Mouse (Mus musculus): ENCODE results near the gene Slc35g1. TPM values are rescaled to one million over a fixed set of nuclear protein-coding genes. Genes with fewer than 3 reads are reported as not detected.

Slc35g1 gene
- total RNA-seq, 1 experiment, result 36.3 TPM

GRCm38 (mm10) chr19:38421436-38421835 lies 25.7 kb downstream of the Slc35g1 start:
- no peak overlapping the region for H3K4me3 ChIP-seq (ENCODE audit: insufficient read depth in 1 of 2, low read depth in 1 of 2, low read length in 2 of 2, poor library complexity in 1 of 2, severe bottlenecking in 1 of 2)
- H3K27ac ChIP-seq (ENCODE audit: insufficient read depth, low read depth, low read length, poor library complexity, severe bottlenecking), result no peak overlapping the region
- H3K4me1 ChIP-seq (ENCODE audit: control insufficient read depth in 2 of 2, insufficient read depth in 2 of 2, low read length in 2 of 2, poor library complexity in 1 of 2), result 0 out of 4 replicates have a peak, but pooled peaks cover 2% of the 10 kb centered on the region in 2 experiments
- no peaks in the 10 kb centered on the region for H3K36me3 ChIP-seq (ENCODE audit: control insufficient read depth, insufficient read depth, low read length, poor library complexity, severe bottlenecking)
- TF ChIP-seq MAFK (IDR thresholded peaks at IDR 0.05; ENCODE audit: insufficient read depth, low read depth, low read length) (no peak), HCFC1 (IDR thresholded peaks at IDR 0.05; ENCODE audit: borderline replicate concordance, insufficient read depth, low read length) (no peak), ZC3H11A (IDR thresholded peaks at IDR 0.05; ENCODE audit: borderline replicate concordance, low read depth, low read length) (no peak), ZNF384 (IDR thresholded peaks at IDR 0.05; ENCODE audit: low read depth, low read length) (no peak), CHD2 (IDR thresholded peaks at IDR 0.05; ENCODE audit: low read depth, low read length) (no peak)
- no peak overlapping the region for H3K9ac ChIP-seq (ENCODE audit: insufficient read depth, low read depth, low read length, poor library complexity, severe bottlenecking)
- DNase-seq (ENCODE audit: low read depth, low spot score), result peak; percentile 69
- H3K9me3 ChIP-seq (ENCODE audit: control insufficient read depth, insufficient read depth, low read depth, low read length), result no peaks in the 10 kb centered on the region
- in situ Hi-C loops (cut with MboI; ENCODE audit: low sequenced_read_pairs in 2 of 2, unreplicated experiment in 2 of 2), result loop anchor here in 1 of 2 experiments (10.0 kb wide), 1 partner anchor 353 kb away; no protein-coding TSS in a partner anchor

GRCm38 (mm10) chr19:38422926-38423325 lies 27.1 kb downstream of the Slc35g1 start:
- DNase-seq (ENCODE audit: low read depth, low spot score), result no peak
- no peak for TF ChIP-seq ZC3H11A (IDR thresholded peaks at IDR 0.05; ENCODE audit: borderline replicate concordance, low read depth, low read length)
- no peak for TF ChIP-seq CHD2 (IDR thresholded peaks at IDR 0.05; ENCODE audit: low read depth, low read length)
- no peak for TF ChIP-seq HCFC1 (IDR thresholded peaks at IDR 0.05; ENCODE audit: borderline replicate concordance, insufficient read depth, low read length)
- no peak for TF ChIP-seq ZNF384 (IDR thresholded peaks at IDR 0.05; ENCODE audit: low read depth, low read length)
- no peak for TF ChIP-seq MAFK (IDR thresholded peaks at IDR 0.05; ENCODE audit: insufficient read depth, low read depth, low read length)
- Histone ChIP-seq H3K4me3 (ENCODE audit: insufficient read depth in 1 of 2, low read depth in 1 of 2, low read length in 2 of 2, poor library complexity in 1 of 2, severe bottlenecking in 1 of 2) (no peak overlapping the region), H3K9me3 (ENCODE audit: control insufficient read depth, insufficient read depth, low read depth, low read length) (no peaks in the 10 kb centered on the region), H3K9ac (ENCODE audit: insufficient read depth, low read depth, low read length, poor library complexity, severe bottlenecking) (no peak overlapping the region), H3K4me1 (ENCODE audit: control insufficient read depth in 2 of 2, insufficient read depth in 2 of 2, low read length in 2 of 2, poor library complexity in 1 of 2) (0 out of 4 replicates have a peak, but pooled peaks cover 2% of the 10 kb centered on the region in 2 experiments), H3K27ac (ENCODE audit: insufficient read depth, low read depth, low read length, poor library complexity, severe bottlenecking) (no peak overlapping the region), H3K36me3 (ENCODE audit: control insufficient read depth, insufficient read depth, low read length, poor library complexity, severe bottlenecking) (no peaks in the 10 kb centered on the region)
- in situ Hi-C loops (cut with MboI; ENCODE audit: low sequenced_read_pairs in 2 of 2, unreplicated experiment in 2 of 2), result loop anchor here in 1 of 2 experiments (10.0 kb wide), 1 partner anchor 352 kb away; no protein-coding TSS in a partner anchor

GRCm38 (mm10) chr19:38423884-38424283 lies 28.1 kb downstream of the Slc35g1 start:
- Histone ChIP-seq H3K36me3 (ENCODE audit: control insufficient read depth, insufficient read depth, low read length, poor library complexity, severe bottlenecking) (no peaks in the 10 kb centered on the region), H3K9ac (ENCODE audit: insufficient read depth, low read depth, low read length, poor library complexity, severe bottlenecking) (no peak overlapping the region), H3K9me3 (ENCODE audit: control insufficient read depth, insufficient read depth, low read depth, low read length) (no peaks in the 10 kb centered on the region), H3K4me3 (ENCODE audit: insufficient read depth in 1 of 2, low read depth in 1 of 2, low read length in 2 of 2, poor library complexity in 1 of 2, severe bottlenecking in 1 of 2) (no peak overlapping the region), H3K4me1 (ENCODE audit: control insufficient read depth in 2 of 2, insufficient read depth in 2 of 2, low read length in 2 of 2, poor library complexity in 1 of 2) (0 out of 4 replicates have a peak, but pooled peaks cover 2% of the 10 kb centered on the region in 2 experiments), H3K27ac (ENCODE audit: insufficient read depth, low read depth, low read length, poor library complexity, severe bottlenecking) (no peak overlapping the region)
- TF ChIP-seq CHD2 (IDR thresholded peaks at IDR 0.05; ENCODE audit: low read depth, low read length), result no peak
- TF ChIP-seq MAFK (IDR thresholded peaks at IDR 0.05; ENCODE audit: insufficient read depth, low read depth, low read length), result no peak
- no peak for TF ChIP-seq ZNF384 (IDR thresholded peaks at IDR 0.05; ENCODE audit: low read depth, low read length)
- no peak for TF ChIP-seq ZC3H11A (IDR thresholded peaks at IDR 0.05; ENCODE audit: borderline replicate concordance, low read depth, low read length)
- TF ChIP-seq HCFC1 (IDR thresholded peaks at IDR 0.05; ENCODE audit: borderline replicate concordance, insufficient read depth, low read length), result no peak
- no peak for DNase-seq (ENCODE audit: low read depth, low spot score)
- in situ Hi-C loops (cut with MboI; ENCODE audit: low sequenced_read_pairs in 2 of 2, unreplicated experiment in 2 of 2), result loop anchor here in 1 of 2 experiments (10.0 kb wide), 1 partner anchor 351 kb away; no protein-coding TSS in a partner anchor

GRCm38 (mm10) chr19:38424581-38424980 lies 28.8 kb downstream of the Slc35g1 start:
- no peak overlapping the region for H3K27ac ChIP-seq (ENCODE audit: insufficient read depth, low read depth, low read length, poor library complexity, severe bottlenecking)
- H3K9ac ChIP-seq (ENCODE audit: insufficient read depth, low read depth, low read length, poor library complexity, severe bottlenecking), result no peak overlapping the region
- H3K36me3 ChIP-seq (ENCODE audit: control insufficient read depth, insufficient read depth, low read length, poor library complexity, severe bottlenecking), result no peaks in the 10 kb centered on the region
- 0 out of 4 replicates have a peak, but pooled peaks cover 2% of the 10 kb centered on the region in 2 experiments for H3K4me1 ChIP-seq (ENCODE audit: control insufficient read depth in 2 of 2, insufficient read depth in 2 of 2, low read length in 2 of 2, poor library complexity in 1 of 2)
- no peaks in the 10 kb centered on the region for H3K9me3 ChIP-seq (ENCODE audit: control insufficient read depth, insufficient read depth, low read depth, low read length)
- H3K4me3 ChIP-seq (ENCODE audit: insufficient read depth in 1 of 2, low read depth in 1 of 2, low read length in 2 of 2, poor library complexity in 1 of 2, severe bottlenecking in 1 of 2), result no peak overlapping the region
- in situ Hi-C loops (cut with MboI; ENCODE audit: low sequenced_read_pairs in 2 of 2, unreplicated experiment in 2 of 2), result loop anchor here in 1 of 2 experiments (10.0 kb wide), 1 partner anchor 350 kb away; no protein-coding TSS in a partner anchor
- TF ChIP-seq CHD2 (IDR thresholded peaks at IDR 0.05; ENCODE audit: low read depth, low read length) (no peak), HCFC1 (IDR thresholded peaks at IDR 0.05; ENCODE audit: borderline replicate concordance, insufficient read depth, low read length) (no peak), ZNF384 (IDR thresholded peaks at IDR 0.05; ENCODE audit: low read depth, low read length) (no peak), MAFK (IDR thresholded peaks at IDR 0.05; ENCODE audit: insufficient read depth, low read depth, low read length) (no peak), ZC3H11A (IDR thresholded peaks at IDR 0.05; ENCODE audit: borderline replicate concordance, low read depth, low read length) (no peak)
- no peak for DNase-seq (ENCODE audit: low read depth, low spot score)

All from ES-E14 (cell line).